ENCODE assay signal across 8 mouse cellular contexts in the genomic region with DNA sequence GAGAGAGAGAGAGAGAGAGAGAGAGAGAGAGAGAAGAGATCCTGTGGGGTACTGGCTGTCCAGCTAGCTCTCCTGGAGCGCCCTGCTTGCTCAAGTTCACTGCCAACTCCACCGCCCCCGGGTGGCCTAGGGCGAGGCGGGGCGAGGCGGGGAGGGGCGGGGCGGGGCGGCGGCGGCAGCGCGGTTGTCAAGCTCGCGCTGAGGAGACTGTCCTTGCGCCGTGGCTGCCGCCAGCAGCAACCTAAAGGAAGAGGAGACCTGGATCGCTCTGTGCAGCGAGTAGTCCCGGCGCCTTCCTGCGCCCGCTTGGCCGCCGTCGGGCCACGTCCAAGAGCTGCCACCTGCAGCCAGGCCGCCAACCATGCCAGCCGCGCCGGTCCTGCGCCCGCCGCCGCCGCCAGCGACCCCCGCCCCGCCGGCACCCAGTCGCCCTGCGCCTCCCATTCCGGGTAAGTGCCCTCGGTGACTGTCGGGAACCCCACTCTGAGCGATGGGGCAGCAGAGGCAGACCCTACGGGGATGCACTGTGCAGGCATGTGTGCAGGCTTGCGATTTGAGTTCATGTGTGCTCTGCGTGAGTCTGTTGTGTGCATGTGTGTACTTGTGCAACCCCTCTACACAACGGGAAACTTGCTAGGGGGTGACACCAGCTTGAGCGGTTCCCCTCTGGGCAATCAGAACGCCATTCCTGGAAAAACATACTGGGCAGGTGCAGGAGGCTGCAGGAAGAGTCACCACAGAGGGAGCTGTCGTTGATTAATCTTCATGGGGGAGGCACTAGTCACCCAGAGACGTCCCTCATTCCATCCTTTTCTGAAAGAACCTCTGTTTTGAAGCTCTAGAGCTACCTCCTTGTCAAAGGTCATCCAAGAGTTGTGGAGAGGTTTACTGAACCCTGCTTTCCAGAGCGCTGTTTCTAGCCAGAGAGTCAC. TPM values are rescaled to one million over a fixed set of nuclear protein-coding genes. Genes with fewer than 3 reads are reported as not detected.
DNase-seq lines count a peak whose midpoint lies in the region; ATAC-seq and TF ChIP-seq lines count a peak whose summit lies in the region.

Dclk3 (plus strand) TSS at position 178 of the 932 bp plus-strand sequence.

- H3K9me3 ChIP-seq in lung, postnatal 0 days (ENCODE audit: low read length), result no peaks in the 10 kb centered on the region

- no peak for DNase-seq in layer of hippocampus, postnatal 25 days (ENCODE audit: extremely low spot score in 1 of 2, low spot score in 1 of 2)
- no peak for DNase-seq in layer of hippocampus, postnatal 14 days (ENCODE audit: low spot score in 2 of 2)
- DNase-seq in embryo, embryonic 11 days, result peak; percentile 59
- DNase-seq in heart, postnatal 10 days, result peak; percentile 44 to 46
- DNase-seq in kidney, postnatal 36 days, result peak; percentile 81 to 86
- DNase-seq in lung, postnatal 0 days (ENCODE audit: low spot score), result peak; percentile 55
- DNase-seq in retina, embryonic 14.5 days (ENCODE audit: low spot score), result peak; percentile 45
- no peak for DNase-seq in cerebellum, postnatal 36 days

- peaks cover 13% of the 10 kb centered on the region; the same call in 1 of the 2 replicates for H3K27me3 ChIP-seq in lung, postnatal 0 days (replicated peaks; ENCODE audit: insufficient read depth, low read length)

- H3K4me1 ChIP-seq in lung, postnatal 0 days (ENCODE audit: insufficient read depth, low read depth, low read length), result 0 out of 2 replicates have a peak, but pooled peaks cover 5% of the 10 kb centered on the region

- H3K4me3 ChIP-seq in lung, postnatal 0 days (ENCODE audit: low read depth, low read length), result peak within 1 kb of the TSS; percentile 39

- no peak for TF ChIP-seq CTCF in lung, postnatal 0 days (IDR thresholded peaks at IDR 0.05)

- H3K27ac ChIP-seq in lung, postnatal 0 days (ENCODE audit: low read length), result no peak within 1 kb of the TSS

- WGBS in lung, postnatal 0 days, result 4% methylated on average over 45 of the region's 57 CpGs

- no peak within 1 kb of the TSS for H3K9ac ChIP-seq in lung, postnatal 0 days (replicated peaks; ENCODE audit: low read depth)

- no peak for TF ChIP-seq EP300 in lung, postnatal 0 days (IDR thresholded peaks at IDR 0.05)

- peak; percentile 74 for ATAC-seq in lung, postnatal 0 days

- intact Hi-C loops in heart, postnatal 10 days (cut with DNase I), result no loop called here

- H3K36me3 ChIP-seq in lung, postnatal 0 days (ENCODE audit: insufficient read depth, low read length), result no peaks in the 10 kb centered on the region

- H3K4me2 ChIP-seq in lung, postnatal 0 days (replicated peaks; ENCODE audit: low read depth, low read length), result peak within 1 kb of the TSS; percentile 68

RNA-seq across cellular contexts. Expression of gene Dclk3, which starts in this region (rescaled TPM):
- total RNA-seq in layer of hippocampus, postnatal 25 days (2021), result 10 to 100 TPM; 12.2 to 13.2 TPM
- total RNA-seq in layer of hippocampus, postnatal 14 days (2021), result 1 to 10 TPM; 6.7 to 7.9 TPM
- under 1 TPM; 0.41 to 0.60 TPM for total RNA-seq in heart, postnatal 10 days (2021)
- 0.13 and 0.18 TPM in 2 replicates for polyA plus RNA-seq in lung, postnatal 0 days (2015; fragmentation: Nextera tagmentation; extraction: Ambion mirVana)

Comparison
In these comparisons a context has a peak if more than half of its experiments do, and no peak if none do; other contexts are left out.
1. RNA of gene Dclk3 (total RNA-seq): 12.2 to 13.2 TPM in layer of hippocampus, postnatal 25 days and 6.7 to 7.9 TPM in layer of hippocampus, postnatal 14 days; 0.41 to 0.60 TPM in heart, postnatal 10 days; every median in the first group is over 4 times any median in the second.
2. Peak in DNase-seq in heart, postnatal 10 days; RNA of the gene not detected or under 1 TPM.
3. Peak in DNase-seq, ATAC-seq, H3K4me3 ChIP-seq and H3K4me2 ChIP-seq in lung, postnatal 0 days; RNA of the gene not detected or under 1 TPM.
4. DNase-seq: peak in embryo, embryonic 11 days (single experiment), kidney, postnatal 36 days (2 of 2) and retina, embryonic 14.5 days (single experiment); none in layer of hippocampus, postnatal 25 days (0 of 2), layer of hippocampus, postnatal 14 days (0 of 2) and cerebellum, postnatal 36 days (0 of 2).